In genomic region chr2:90666591-90667387, GRCm38 (mm10) we compare ENCODE assay signal across 10 mouse cellular contexts. TPM values are rescaled to one million over a fixed set of nuclear protein-coding genes. Genes with fewer than 3 reads are reported as not detected.
DNase-seq lines count a peak whose midpoint lies in the region; ATAC-seq and TF ChIP-seq lines count a peak whose summit lies in the region.
"Had no signal": no experiment of that assay in that cellular context is flagged by ENCODE, and none has a peak within 500 bp of the region (broad histone marks: within the 10 kb centered on the region; RNA-seq: fewer than 3 reads in every experiment).

No protein-coding gene starts in this region.

- H3K36me3 ChIP-seq in intestine, embryonic 14.5 days (ENCODE audit: control insufficient read depth, insufficient read depth, low read length) = no peaks in the 10 kb centered on the region
- no peaks in the 10 kb centered on the region for H3K36me3 ChIP-seq in intestine, postnatal 0 days (ENCODE audit: control insufficient read depth, insufficient read depth)
- H3K36me3 ChIP-seq in embryonic facial prominence, embryonic 10.5 days (replicated peaks) = no peaks in the 10 kb centered on the region
- no peaks in the 10 kb centered on the region for H3K36me3 ChIP-seq in liver, embryonic 12.5 days
- H3K36me3 ChIP-seq: heart, embryonic 15.5 days; stomach, embryonic 15.5 days had no signal

- no peak overlapping the region for H3K4me2 ChIP-seq in intestine, embryonic 14.5 days (ENCODE audit: low read length)
- no peak overlapping the region for H3K4me2 ChIP-seq in intestine, postnatal 0 days (replicated peaks; ENCODE audit: low read depth)
- H3K4me2 ChIP-seq in liver, embryonic 12.5 days = peak overlapping the region; percentile 57

- TF ChIP-seq CTCF in intestine, postnatal 0 days (IDR thresholded peaks at IDR 0.05; ENCODE audit: low read depth) = no peak

- H3K27ac ChIP-seq in intestine, embryonic 14.5 days (ENCODE audit: low read depth) = 0 out of 2 replicates have a peak overlapping the region, but pooled peaks have one; percentile 44
- H3K27ac ChIP-seq in intestine, postnatal 0 days (ENCODE audit: low read depth, low read length) = no peak overlapping the region
- peak overlapping the region; percentile 88 for H3K27ac ChIP-seq in embryonic facial prominence, embryonic 10.5 days (replicated peaks)
- peak overlapping the region; percentile 49 for H3K27ac ChIP-seq in liver, embryonic 12.5 days
- H3K27ac ChIP-seq: heart, embryonic 15.5 days had no signal

- H3K27me3 ChIP-seq in intestine, embryonic 14.5 days (replicated peaks; ENCODE audit: control insufficient read depth, insufficient read depth, low read length) = no peaks in the 10 kb centered on the region
- no peaks in the 10 kb centered on the region for H3K27me3 ChIP-seq in intestine, postnatal 0 days (replicated peaks; ENCODE audit: control insufficient read depth, insufficient read depth, low read length)
- no peaks in the 10 kb centered on the region for H3K27me3 ChIP-seq in embryonic facial prominence, embryonic 10.5 days (replicated peaks; ENCODE audit: low read depth, poor library complexity, severe bottlenecking)
- H3K27me3 ChIP-seq in liver, embryonic 12.5 days (replicated peaks) = no peaks in the 10 kb centered on the region
- H3K27me3 ChIP-seq: heart, embryonic 15.5 days; stomach, embryonic 15.5 days had no signal

- WGBS in intestine, embryonic 14.5 days = 59% methylated on average over 11 of the region's 11 CpGs
- WGBS in intestine, postnatal 0 days = 53% methylated on average over 11 of the region's 11 CpGs
- WGBS in embryonic facial prominence, embryonic 10.5 days = 27% methylated on average over 11 of the region's 11 CpGs
- WGBS in liver, embryonic 12.5 days (ENCODE audit: insufficient replicate concordance) = 56% methylated on average over 11 of the region's 11 CpGs

- H3K9ac ChIP-seq in intestine, embryonic 14.5 days (ENCODE audit: low read length) = no peak overlapping the region
- no peak overlapping the region for H3K9ac ChIP-seq in intestine, postnatal 0 days (ENCODE audit: low read depth, low read length)
- no peak overlapping the region for H3K9ac ChIP-seq in liver, embryonic 12.5 days
- H3K9ac ChIP-seq: heart, embryonic 15.5 days; stomach, embryonic 15.5 days had no signal

- H3K4me1 ChIP-seq in intestine, embryonic 14.5 days (replicated peaks; ENCODE audit: control insufficient read depth, insufficient read depth, low read length) = peaks cover 6% of the 10 kb centered on the region
- no peaks in the 10 kb centered on the region for H3K4me1 ChIP-seq in intestine, postnatal 0 days (replicated peaks; ENCODE audit: control insufficient read depth, insufficient read depth, low read length)
- H3K4me1 ChIP-seq in embryonic facial prominence, embryonic 10.5 days = peaks cover 26% of the 10 kb centered on the region
- H3K4me1 ChIP-seq in liver, embryonic 12.5 days = peaks cover 41% of the 10 kb centered on the region

- no peak; the same call in 1 of the 2 replicates for ATAC-seq in intestine, embryonic 14.5 days (replicated peaks; ENCODE audit: low FRiP score, low TSS enrichment, low read depth)
- no peak for ATAC-seq in intestine, postnatal 0 days
- ATAC-seq in liver, embryonic 12.5 days = 0 out of 2 replicates have a peak, but pooled peaks have one; percentile 34

- 0 out of 2 replicates have a peak, but pooled peaks cover 2% of the 10 kb centered on the region for H3K9me3 ChIP-seq in intestine, embryonic 14.5 days (ENCODE audit: control insufficient read depth, low read length)
- no peaks in the 10 kb centered on the region for H3K9me3 ChIP-seq in intestine, postnatal 0 days (ENCODE audit: control insufficient read depth)
- peaks cover 3% of the 10 kb centered on the region; the same call in 1 of the 2 replicates for H3K9me3 ChIP-seq in embryonic facial prominence, embryonic 10.5 days
- H3K9me3 ChIP-seq in liver, embryonic 12.5 days (replicated peaks) = peaks cover 8% of the 10 kb centered on the region; the same call in 1 of the 2 replicates
- H3K9me3 ChIP-seq: stomach, embryonic 15.5 days had no signal

- no peak overlapping the region for H3K4me3 ChIP-seq in intestine, embryonic 14.5 days (ENCODE audit: low read depth, low read length)
- H3K4me3 ChIP-seq in intestine, postnatal 0 days (ENCODE audit: low read depth, low read length) = no peak overlapping the region
- peak overlapping the region; percentile 31 for H3K4me3 ChIP-seq in embryonic facial prominence, embryonic 10.5 days
- H3K4me3 ChIP-seq in liver, embryonic 12.5 days = peak overlapping the region; percentile 18; the same call in 1 of the 2 replicates
- H3K4me3 ChIP-seq: stomach, embryonic 15.5 days had no signal

- DNase-seq in intestine, embryonic 14.5 days (ENCODE audit: low spot score) = no peak
- DNase-seq in NIH3T3 (ENCODE audit: low read depth) (peak; percentile 47), MN1 (ENCODE audit: low spot score) (no peak)
- peak; percentile 60 for DNase-seq in embryonic facial prominence, embryonic 10.5 days (ENCODE audit: low spot score)
- DNase-seq in frontal cortex, postnatal 25 days (ENCODE audit: low spot score in 2 of 2) = no peak
- DNase-seq: cerebellum, adult 9-10 months had no signal

RNA-seq across cellular contexts. Expression of gene Nup160, which starts 10.2 kb away (rescaled TPM):
- 53.6 and 62.5 TPM in 2 replicates for polyA plus RNA-seq in intestine, embryonic 14.5 days (2014; fragmentation: Nextera tagmentation; extraction: Ambion mirVana)
- 8.9 and 9.7 TPM in 2 replicates for polyA plus RNA-seq in intestine, postnatal 0 days (2015; fragmentation: Nextera tagmentation; extraction: Ambion mirVana)
- polyA plus RNA-seq in embryonic facial prominence, embryonic 10.5 days (2016; fragmentation: Nextera tagmentation; extraction: Ambion mirVana) = 71.3 and 73.0 TPM in 2 replicates
- polyA plus RNA-seq in liver, embryonic 12.5 days (2016; fragmentation: Nextera tagmentation; extraction: Ambion mirVana) = 60.3 and 61.3 TPM in 2 replicates

Comparison
In these comparisons a context has a peak if more than half of its experiments do, and no peak if none do; other contexts are left out.
1. DNase-seq: peak in NIH3T3 (single experiment) and embryonic facial prominence, embryonic 10.5 days (single experiment); none in intestine, embryonic 14.5 days (single experiment), frontal cortex, postnatal 25 days (0 of 2) and MN1 (single experiment).
2. H3K4me3 ChIP-seq: peak in embryonic facial prominence, embryonic 10.5 days (single experiment) and liver, embryonic 12.5 days (single experiment); none in intestine, embryonic 14.5 days (single experiment) and intestine, postnatal 0 days (single experiment).